Mouse (Mus musculus) spleen, adult 2 months (tissue): Measurements from ENCODE around the gene Cracr2b.

Experiments
- CTCF ChIP-seq: fragments of 200-500 bp; IDR thresholded peaks from 2 replicates; pipeline ENCODE4 v1.5.1; 2011; ENCODE audit warnings: mild to moderate bottlenecking, inconsistent platforms; ENCODE audit not compliant: insufficient read depth, insufficient read length, insufficient replicate concordance; ENCODE audit errors: extremely low read depth
- POLR2A ChIP-seq: fragments of 200-500 bp; IDR thresholded peaks from 2 replicates; pipeline ENCODE4 v1.6.1; 2011; ENCODE audit warnings: low read depth, low read length, inconsistent platforms

DNA sequence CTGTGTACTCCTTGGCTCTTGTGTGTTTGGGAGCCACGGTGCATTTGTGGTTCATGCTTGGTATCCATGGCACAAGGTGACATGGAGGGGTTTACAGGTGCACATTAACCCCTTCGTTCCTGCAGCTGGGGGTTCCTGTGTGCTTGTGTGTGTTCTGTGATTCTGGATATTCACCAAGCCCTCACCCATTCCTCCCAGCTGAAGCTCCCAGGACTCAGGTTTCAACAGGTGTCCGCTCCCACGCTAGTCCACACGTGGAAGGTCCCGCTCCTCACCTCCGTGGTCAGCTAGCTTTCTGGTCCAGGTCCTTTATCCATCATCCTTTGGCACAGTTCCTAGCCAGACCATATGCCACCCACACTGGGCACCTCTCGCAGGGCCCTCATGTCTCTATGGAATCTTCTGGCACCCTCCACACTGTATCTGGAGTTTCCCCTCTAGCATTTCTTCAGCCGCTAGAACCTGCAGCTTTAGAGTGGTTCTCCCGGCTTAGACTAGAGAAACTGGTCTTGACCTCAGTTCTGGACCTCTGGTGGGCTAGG is 5.8 kb downstream of the Cracr2b start:
- TF ChIP-seq POLR2A (no peak), CTCF (no peak)
